Mouse (Mus musculus): Measurements from ENCODE around the gene Sptlc2.
"Not testable (repeated sequence)": the region's sequence is repeated elsewhere in the genome, so short reads cannot be mapped to it uniquely, and the experiment has no call there.

Gene Sptlc2

GRCm38 (mm10) chr12:87328025-87328424 is 60.1 kb downstream of the Sptlc2 start:
- DNase-seq: no peak

GRCm38 (mm10) chr12:87327610-87328009 is 60.5 kb downstream of the Sptlc2 start:
- peak; percentile 64 for DNase-seq

- DNase-seq: no peak
Measured at GRCm38 (mm10) chr12:87325452-87325851, 62.7 kb downstream of the Sptlc2 start.

GRCm38 (mm10) chr12:87319229-87319628 is 68.9 kb downstream of the Sptlc2 start:
- no peak for DNase-seq

- no peak for DNase-seq
Measured at GRCm38 (mm10) chr12:87317951-87318350, 70.2 kb downstream of the Sptlc2 start.

GRCm38 (mm10) chr12:87313098-87313497 is 75.1 kb downstream of the Sptlc2 start:
- no peak for DNase-seq

GRCm38 (mm10) chr12:87306584-87306844 is 81.6 kb downstream of the Sptlc2 start:
- not testable (repeated sequence) for DNase-seq

GRCm38 (mm10) chr12:87305767-87306583 is 82.2 kb downstream of the Sptlc2 start:
- no peak for DNase-seq

GRCm38 (mm10) chr12:87301189-87301588 is 87.0 kb downstream of the Sptlc2 start:
- peak; percentile 6 for DNase-seq

GRCm38 (mm10) chr12:87300441-87300690 is 87.8 kb downstream of the Sptlc2 start:
- no peak for DNase-seq

- peak; percentile 68 for DNase-seq
Measured at GRCm38 (mm10) chr12:87299657-87300440, 88.3 kb downstream of the Sptlc2 start, which contains the start of gene Ism2. Gene Ism2, minus strand, starts transcription at chr12:87299705.

GRCm38 (mm10) chr12:87299037-87299656 is 89.0 kb downstream of the Sptlc2 start:
- no peak for DNase-seq

GRCm38 (mm10) chr12:87293934-87294333 is 94.2 kb downstream of the Sptlc2 start:
- DNase-seq: no peak

GRCm38 (mm10) chr12:87289100-87289499 is 99.1 kb downstream of the Sptlc2 start:
- no peak for DNase-seq

- DNase-seq: no peak
Measured at GRCm38 (mm10) chr12:87284726-87285125, 103.4 kb downstream of the Sptlc2 start.

- DNase-seq: no peak
Measured at GRCm38 (mm10) chr12:87284268-87284667, 103.9 kb downstream of the Sptlc2 start.

- DNase-seq: no peak
Measured at GRCm38 (mm10) chr12:87283706-87284105, 104.4 kb downstream of the Sptlc2 start.

- no peak for DNase-seq
Measured at GRCm38 (mm10) chr12:87282743-87283142, 105.4 kb downstream of the Sptlc2 start.

- DNase-seq: no peak
Measured at GRCm38 (mm10) chr12:87281766-87282165, 106.4 kb downstream of the Sptlc2 start.

GRCm38 (mm10) chr12:87279879-87280278 is 108.3 kb downstream of the Sptlc2 start:
- DNase-seq: peak; percentile 11

GRCm38 (mm10) chr12:87279350-87279749 is 108.8 kb downstream of the Sptlc2 start:
- DNase-seq: no peak

- peak; percentile 34 for DNase-seq
Measured at GRCm38 (mm10) chr12:87278118-87278730, 109.9 kb downstream of the Sptlc2 start.

- not testable (repeated sequence) for DNase-seq
Measured at GRCm38 (mm10) chr12:87277251-87277650, 110.9 kb downstream of the Sptlc2 start.

Data from retina, postnatal 1 day (tissue).